Mouse (Mus musculus): ENCODE data around the gene Mindy1.

DNA sequence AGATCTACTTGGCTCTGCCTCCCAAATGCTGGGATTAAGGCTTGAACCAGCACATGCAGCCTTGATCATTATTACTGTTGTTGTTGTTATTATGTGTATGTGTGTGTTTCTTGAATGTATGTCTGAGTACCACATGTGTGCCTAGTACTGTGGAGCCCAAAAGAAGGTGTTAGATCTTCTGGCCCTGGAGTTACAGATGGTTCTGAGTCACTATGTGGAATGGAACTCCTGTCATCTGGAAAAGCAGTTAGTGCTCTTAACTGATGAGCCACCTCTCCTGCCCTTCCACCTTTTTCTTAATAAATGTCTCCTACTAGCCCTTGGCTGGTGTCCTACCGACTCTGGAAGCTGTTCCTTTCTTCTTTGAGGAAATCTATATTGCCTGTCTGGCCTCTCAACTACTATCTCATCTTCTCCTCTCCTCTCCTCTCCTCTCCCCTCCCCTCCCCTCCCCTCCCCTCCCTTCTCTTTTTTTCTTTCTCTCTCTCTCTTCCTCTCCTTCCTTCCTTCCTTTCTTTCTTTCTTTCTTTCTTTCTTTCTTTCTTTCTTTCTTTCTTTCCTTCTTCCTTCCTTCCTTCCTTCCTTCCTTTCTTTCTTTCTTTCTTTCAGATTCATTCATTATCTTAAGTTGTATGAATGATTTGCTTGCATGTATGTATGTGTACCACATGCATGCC, 33.3 kb upstream of the Mindy1 start:
- TF ChIP-seq IRF4 (IDR thresholded peaks at IDR 0.05; ENCODE audit: low read depth, low read length) (no peak), CTCF (conservative IDR thresholded peaks at IDR 0.05 in 1 of 2, IDR thresholded peaks at IDR 0.05 in 1 of 2; ENCODE audit: low read depth in 2 of 2, low read length in 2 of 2) (no peak), SMC3 (IDR thresholded peaks at IDR 0.05; ENCODE audit: low read depth, low read length) (no peak), ELF1 (IDR thresholded peaks at IDR 0.05; ENCODE audit: low read depth, low read length) (no peak), ZMIZ1 (IDR thresholded peaks at IDR 0.05; ENCODE audit: low read depth, low read length) (no peak), CHD2 (IDR thresholded peaks at IDR 0.05; ENCODE audit: low read length) (no peak), UBTF (IDR thresholded peaks at IDR 0.05; ENCODE audit: low read depth, low read length) (no peak), TCF12 (IDR thresholded peaks at IDR 0.05; ENCODE audit: low read depth, low read length) (no peak), RAD21 (IDR thresholded peaks at IDR 0.05; ENCODE audit: low read depth, low read length) (no peak), USF1 (IDR thresholded peaks at IDR 0.05; ENCODE audit: low read depth, low read length) (no peak)
